Mouse (Mus musculus): ENCODE measurements around the gene Bcas3. TPM values are rescaled to one million over a fixed set of nuclear protein-coding genes. Genes with fewer than 3 reads are reported as not detected.

Bcas3 gene
- 10 to 100 TPM; 37.4 to 39.3 (median 38.9) TPM for total RNA-seq (2022)

- DNase-seq (ENCODE audit: low spot score in 2 of 2), result peak; percentile 98 to 99
Measured at GRCm38 (mm10) chr11:85352539-85353380, at the start of gene Bcas3. Gene Bcas3 (plus strand): TSS chr11:85353167.

- DNase-seq (ENCODE audit: low spot score in 2 of 2), result no peak
Measured at GRCm38 (mm10) chr11:85306577-85307260, 46.2 kb upstream of the Bcas3 start.

- DNase-seq (ENCODE audit: low spot score in 2 of 2), result no peak
Measured at GRCm38 (mm10) chr11:85308799-85309198, 44.2 kb upstream of the Bcas3 start.

GRCm38 (mm10) chr11:85310407-85310712, 42.6 kb upstream of the Bcas3 start:
- DNase-seq (ENCODE audit: low spot score in 2 of 2), result no peak

GRCm38 (mm10) chr11:85310713-85311574, 42.0 kb upstream of the Bcas3 start, which contains the start of gene Ppm1d:
Gene Ppm1d (plus strand): TSS chr11:85311244.
- DNase-seq (ENCODE audit: low spot score in 2 of 2), result peak; percentile 90 to 95

- peak; percentile 4 to 7 for DNase-seq (ENCODE audit: low spot score in 2 of 2)
Measured at GRCm38 (mm10) chr11:85311645-85312490, 41.1 kb upstream of the Bcas3 start.

GRCm38 (mm10) chr11:85312818-85313217, 40.1 kb upstream of the Bcas3 start:
- DNase-seq (ENCODE audit: low spot score in 2 of 2), result peak; percentile 50 to 54

GRCm38 (mm10) chr11:85313361-85313760, 39.6 kb upstream of the Bcas3 start:
- no peak for DNase-seq (ENCODE audit: low spot score in 2 of 2)

GRCm38 (mm10) chr11:85323567-85324330, 29.2 kb upstream of the Bcas3 start:
- DNase-seq (ENCODE audit: low spot score in 2 of 2), result no peak

- no peak for DNase-seq (ENCODE audit: low spot score in 2 of 2)
Measured at GRCm38 (mm10) chr11:85328717-85329116, 24.2 kb upstream of the Bcas3 start.

GRCm38 (mm10) chr11:85329167-85329894, 23.6 kb upstream of the Bcas3 start:
- DNase-seq (ENCODE audit: low spot score in 2 of 2), result no peak

- peak in 1 of 2 experiments; percentile 18 for DNase-seq (ENCODE audit: low spot score in 2 of 2)
Measured at GRCm38 (mm10) chr11:85334778-85335177, 18.2 kb upstream of the Bcas3 start.

- no peak for DNase-seq (ENCODE audit: low spot score in 2 of 2)
Measured at GRCm38 (mm10) chr11:85339173-85339831, 13.7 kb upstream of the Bcas3 start.

GRCm38 (mm10) chr11:85340070-85340616, 12.8 kb upstream of the Bcas3 start:
- no peak for DNase-seq (ENCODE audit: low spot score in 2 of 2)

GRCm38 (mm10) chr11:85353819-85354218, 852 bp downstream of the Bcas3 start:
- no peak for DNase-seq (ENCODE audit: low spot score in 2 of 2)

GRCm38 (mm10) chr11:85359641-85360040, 6.7 kb downstream of the Bcas3 start:
- no peak for DNase-seq (ENCODE audit: low spot score in 2 of 2)

GRCm38 (mm10) chr11:85361621-85362020, 8.7 kb downstream of the Bcas3 start:
- DNase-seq (ENCODE audit: low spot score in 2 of 2), result no peak

- no peak for DNase-seq (ENCODE audit: low spot score in 2 of 2)
Measured at GRCm38 (mm10) chr11:85366168-85366567, 13.2 kb downstream of the Bcas3 start.
